Mouse (Mus musculus) intestine, embryonic 15.5 days (tissue): ENCODE data around the gene Slc36a3. TPM values are rescaled to one million over a fixed set of nuclear protein-coding genes. Genes with fewer than 3 reads are reported as not detected.
"Not testable (repeated sequence)": the region's sequence is repeated elsewhere in the genome, so short reads cannot be mapped to it uniquely, and the experiment has no call there.

Source experiments
- ATAC-seq: fragments of 200-750 bp; cut with Nextera tagmentation; 2 replicates; pipeline ENCODE4 v1.8.0; 2017; ENCODE audit warnings: moderate TSS enrichment, moderate library complexity
- H3K27ac ChIP-seq: fragments of 300-500 bp; sonication (generic); 2 replicates; pipeline ENCODE4 v1.5.1; 2015; ENCODE audit warnings: mild to moderate bottlenecking, inconsistent platforms
- H3K27me3 ChIP-seq: fragments of 300-500 bp; sonication (generic); replicated peaks from 2 replicates; pipeline ENCODE4 v1.6.1; 2015; ENCODE audit warnings: inconsistent platforms
- H3K36me3 ChIP-seq: fragments of 300-500 bp; sonication (generic); 2 replicates; pipeline ENCODE4 v1.6.1; 2015; ENCODE audit warnings: inconsistent platforms
- H3K4me1 ChIP-seq: fragments of 300-500 bp; sonication (generic); replicated peaks from 2 replicates; pipeline ENCODE4 v1.6.1; 2015; ENCODE audit warnings: inconsistent platforms
- H3K4me2 ChIP-seq: fragments of 300-500 bp; sonication (generic); replicated peaks from 2 replicates; pipeline ENCODE4 v1.6.1; 2015; ENCODE audit warnings: mild to moderate bottlenecking, inconsistent platforms
- H3K4me3 ChIP-seq: fragments of 300-500 bp; sonication (generic); replicated peaks from 2 replicates; pipeline ENCODE4 v1.5.1; 2015; ENCODE audit warnings: inconsistent platforms
- H3K9ac ChIP-seq: fragments of 300-500 bp; sonication (generic); 2 replicates; pipeline ENCODE4 v1.6.1; 2015; ENCODE audit warnings: inconsistent platforms
- H3K9me3 ChIP-seq: fragments of 300-500 bp; sonication (generic); 2 replicates; pipeline ENCODE4 v1.6.1; 2016; ENCODE audit warnings: inconsistent platforms
- WGBS: fragments of 180-500 bp; shearing (Covaris S2); methylation state at CpG from one replicate; pipeline ENCODE4 v1.1.7; 2015; 5-methylcytosine and 5-hydroxymethylcytosine counted together
- polyA plus RNA-seq: library from polyadenylated mRNA; unstranded; fragments of >200 nt; fragmentation: Nextera tagmentation; extraction: Ambion mirVana; gene quantifications from 2 replicates; pipeline ENCODE4 v1.2.1, GENCODE M21; 2015

Gene Slc36a3
- polyA plus RNA-seq, 1 experiment from 2014 or later: not detected

DNA sequence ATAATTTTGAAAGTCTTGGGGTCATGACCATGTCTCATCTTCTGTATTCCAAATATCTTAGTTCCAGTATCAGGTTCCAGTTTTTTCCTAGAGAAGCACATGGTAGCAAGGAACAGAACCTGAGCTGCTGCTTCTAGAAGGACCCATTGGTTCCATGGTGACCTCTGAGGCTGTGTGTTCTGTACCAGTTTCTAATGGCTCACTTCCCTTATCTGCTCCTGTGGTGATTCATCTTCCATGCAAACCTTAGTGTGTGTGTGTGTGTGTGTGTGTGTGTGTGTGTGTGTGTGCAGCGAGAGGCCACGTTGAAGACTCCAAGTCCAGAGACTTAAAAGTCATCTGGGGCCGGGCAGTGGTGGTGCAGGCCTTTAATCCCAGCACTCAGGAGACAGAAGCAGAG lies 35.5 kb downstream of the Slc36a3 start:
- Histone ChIP-seq H3K9ac (no peak overlapping the region), H3K4me1 (no peaks in the 10 kb centered on the region), H3K36me3 (no peaks in the 10 kb centered on the region), H3K4me2 (no peak overlapping the region), H3K4me3 (no peak overlapping the region), H3K27ac (no peak overlapping the region), H3K9me3 (no peaks in the 10 kb centered on the region), H3K27me3 (no peaks in the 10 kb centered on the region)
- no peak for ATAC-seq
- WGBS: 89% methylated on average over 3 of the region's 3 CpGs

DNA sequence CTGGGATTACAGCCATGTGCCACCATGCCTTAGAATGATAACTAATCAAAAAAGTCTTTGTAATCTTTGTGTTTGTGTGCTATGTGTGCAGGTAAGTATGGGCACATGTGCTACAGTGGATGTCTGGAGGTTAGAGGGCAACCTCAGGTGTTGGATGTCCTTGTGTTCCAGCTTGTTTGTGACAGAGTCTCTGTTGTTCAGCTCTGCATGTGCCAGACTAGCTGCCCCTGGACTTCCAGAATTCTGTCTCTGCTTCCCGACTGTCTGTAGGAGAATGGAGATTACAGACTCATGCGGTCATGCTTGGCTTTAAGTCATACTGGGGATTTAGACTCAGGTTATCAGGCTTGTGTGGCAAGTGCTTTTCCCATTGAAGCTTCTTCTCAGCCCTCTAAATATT lies 37.2 kb downstream of the Slc36a3 start:
- Histone ChIP-seq H3K27me3 (no peaks in the 10 kb centered on the region), H3K27ac (no peak overlapping the region), H3K36me3 (no peaks in the 10 kb centered on the region), H3K9me3 (no peaks in the 10 kb centered on the region), H3K9ac (no peak overlapping the region), H3K4me2 (no peak overlapping the region), H3K4me1 (0 out of 2 replicates have a peak, but pooled peaks cover 6% of the 10 kb centered on the region), H3K4me3 (no peak overlapping the region)
- peak; percentile 16; the same call in 1 of the 2 replicates for ATAC-seq
- 76% methylated on average over 2 of the region's 2 CpGs for WGBS

DNA sequence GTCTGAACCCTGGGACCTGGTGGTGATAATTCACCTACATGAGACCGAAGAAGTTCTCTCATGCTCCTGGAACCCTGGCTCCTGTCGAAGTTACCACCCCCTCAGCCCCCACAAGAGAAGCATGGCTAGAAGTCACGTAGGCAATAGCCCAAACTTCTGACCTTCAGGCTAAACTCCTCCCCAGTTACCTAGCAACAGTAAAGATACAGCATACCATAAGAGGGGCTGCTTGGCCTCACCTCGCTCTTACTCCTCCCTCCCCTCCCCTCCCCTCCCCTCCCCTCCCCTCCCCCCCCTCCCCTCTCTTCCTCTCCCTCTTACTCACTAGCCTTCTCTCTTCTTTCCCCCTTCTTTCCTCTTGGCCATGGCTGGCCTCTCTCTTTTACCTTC lies 37.7 kb downstream of the Slc36a3 start:
- not testable (repeated sequence) for H3K27ac ChIP-seq, H3K27me3 ChIP-seq, H3K9ac ChIP-seq, H3K36me3 ChIP-seq, H3K4me3 ChIP-seq, H3K4me2 ChIP-seq, H3K4me1 ChIP-seq, H3K9me3 ChIP-seq
- ATAC-seq: peak; percentile 43; the same call in 1 of the 2 replicates
- 27% methylated on average over 4 of the region's 4 CpGs for WGBS

DNA sequence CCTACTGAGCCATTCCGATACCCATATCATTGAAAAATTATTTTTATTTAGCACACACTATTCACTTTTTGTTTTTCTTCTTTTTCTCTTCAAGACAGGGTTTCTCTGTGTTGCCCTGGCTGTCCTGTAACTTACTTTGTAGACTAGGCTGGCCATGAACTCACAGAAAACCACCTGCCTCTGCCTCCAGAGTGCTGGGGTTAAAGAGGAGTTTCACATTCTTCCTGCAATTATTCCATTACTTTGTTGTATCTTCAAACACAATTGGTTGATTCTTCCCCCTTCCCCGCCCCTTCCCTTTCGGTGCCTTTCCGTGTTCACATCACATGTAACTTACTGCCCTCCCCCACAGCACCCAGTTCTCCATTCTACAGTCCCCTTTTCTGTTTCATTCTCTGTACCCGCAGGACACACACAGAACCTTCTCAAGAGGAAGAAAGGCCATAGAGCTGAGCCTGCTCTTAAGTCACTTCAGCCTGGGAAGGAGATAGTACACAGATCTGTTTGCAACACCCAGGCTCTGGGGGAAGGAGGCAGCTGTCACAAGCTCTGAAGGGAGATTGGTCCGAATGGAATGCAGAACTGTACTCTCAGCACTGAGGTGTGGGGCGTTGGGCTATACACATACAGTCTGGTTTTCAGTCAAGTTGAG lies 38.2 kb downstream of the Slc36a3 start:
- 42% methylated on average over 7 of the region's 7 CpGs for WGBS

DNA sequence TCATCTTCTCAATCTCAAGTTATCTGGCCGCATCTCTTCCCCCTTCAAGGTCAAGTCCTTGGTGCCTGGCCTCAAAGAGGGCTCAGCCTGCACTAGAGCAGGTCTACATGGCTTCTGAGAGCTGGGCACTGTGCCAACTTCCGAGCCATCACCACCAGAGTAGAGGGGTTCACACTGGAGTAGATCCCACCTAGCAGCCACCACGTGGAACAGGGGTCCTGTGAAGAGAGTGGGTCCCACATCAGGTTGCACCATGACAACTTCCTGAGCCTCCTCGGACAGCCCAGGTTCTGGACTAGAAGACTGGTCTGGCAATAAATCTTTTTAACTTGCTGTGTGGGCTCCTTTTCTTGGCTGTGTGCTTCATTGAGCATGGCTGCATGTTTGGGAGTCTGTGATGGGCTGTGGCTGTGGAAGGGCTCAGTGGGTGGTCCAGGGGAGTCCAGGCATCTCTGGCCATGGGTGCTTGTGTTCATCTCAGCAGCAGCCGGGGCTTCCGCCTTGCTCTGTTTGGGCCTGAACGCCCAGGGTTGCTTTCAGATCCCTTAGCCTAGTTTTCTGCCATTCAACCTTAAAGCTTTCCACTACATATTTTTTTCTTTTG lies 40.8 kb downstream of the Slc36a3 start:
- H3K9ac ChIP-seq: no peak overlapping the region
- H3K9me3 ChIP-seq: no peaks in the 10 kb centered on the region
- no peaks in the 10 kb centered on the region for H3K27me3 ChIP-seq
- H3K27ac ChIP-seq: no peak overlapping the region
- no peak for ATAC-seq
- no peak overlapping the region for H3K4me3 ChIP-seq
- WGBS: 45% methylated on average over 7 of the region's 7 CpGs
- 0 out of 2 replicates have a peak, but pooled peaks cover 6% of the 10 kb centered on the region for H3K4me1 ChIP-seq
- no peaks in the 10 kb centered on the region for H3K36me3 ChIP-seq
- no peak overlapping the region for H3K4me2 ChIP-seq

More for the DNA sequence above, 38.2 kb downstream of the Slc36a3 start:
- no peak overlapping the region for H3K4me3 ChIP-seq
- no peaks in the 10 kb centered on the region for H3K36me3 ChIP-seq
- H3K9me3 ChIP-seq: no peaks in the 10 kb centered on the region
- no peak overlapping the region for H3K9ac ChIP-seq
- peak; percentile 56; the same call in 1 of the 2 replicates for ATAC-seq
- no peak overlapping the region for H3K4me2 ChIP-seq
- H3K27ac ChIP-seq: no peak overlapping the region
- 0 out of 2 replicates have a peak, but pooled peaks cover 6% of the 10 kb centered on the region for H3K4me1 ChIP-seq
- H3K27me3 ChIP-seq: no peaks in the 10 kb centered on the region

DNA sequence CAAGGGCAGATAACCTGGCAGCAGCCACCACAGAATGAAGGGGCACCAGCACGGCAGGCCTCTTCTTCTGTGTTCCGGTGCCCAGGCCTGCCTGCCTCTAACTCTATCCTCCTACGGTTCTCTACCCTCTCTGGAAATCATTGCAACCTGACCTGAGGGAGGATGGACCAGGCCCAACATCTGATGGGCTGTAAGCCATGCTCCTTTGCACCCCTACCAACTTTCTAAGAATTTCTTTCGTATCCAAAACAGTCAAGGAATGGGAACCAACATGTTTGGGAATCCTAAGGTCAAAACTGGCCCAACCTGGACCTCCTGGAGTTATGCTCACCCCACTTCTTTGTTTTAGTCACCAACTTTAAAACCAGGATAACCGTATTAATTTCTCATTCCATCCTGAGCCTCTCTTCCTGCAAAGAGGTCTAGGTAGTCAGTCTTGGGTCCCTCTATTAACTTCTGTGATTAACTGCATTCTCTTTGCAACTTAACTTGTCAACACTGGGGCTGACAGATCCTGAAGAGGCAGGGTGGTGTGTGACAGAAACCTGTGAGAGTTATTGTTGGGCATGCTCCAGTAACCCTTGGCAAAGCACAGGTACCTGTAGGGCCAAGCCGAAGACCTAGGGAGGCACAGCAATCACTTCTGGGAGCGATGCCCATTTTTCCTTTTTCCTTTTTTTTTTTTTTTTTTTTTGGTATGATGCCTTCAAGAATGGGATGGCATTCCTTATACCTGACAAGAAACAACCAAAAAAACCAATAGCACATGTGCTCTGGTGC lies 41.8 kb downstream of the Slc36a3 start:
- H3K4me2 ChIP-seq: no peak overlapping the region
- H3K27ac ChIP-seq: no peak overlapping the region
- H3K4me3 ChIP-seq: no peak overlapping the region
- H3K27me3 ChIP-seq: no peaks in the 10 kb centered on the region
- ATAC-seq: no peak
- H3K9ac ChIP-seq: no peak overlapping the region
- 0 out of 2 replicates have a peak, but pooled peaks cover 6% of the 10 kb centered on the region for H3K4me1 ChIP-seq
- H3K36me3 ChIP-seq: no peaks in the 10 kb centered on the region
- WGBS: 93% methylated on average over 7 of the region's 7 CpGs
- no peaks in the 10 kb centered on the region for H3K9me3 ChIP-seq

DNA sequence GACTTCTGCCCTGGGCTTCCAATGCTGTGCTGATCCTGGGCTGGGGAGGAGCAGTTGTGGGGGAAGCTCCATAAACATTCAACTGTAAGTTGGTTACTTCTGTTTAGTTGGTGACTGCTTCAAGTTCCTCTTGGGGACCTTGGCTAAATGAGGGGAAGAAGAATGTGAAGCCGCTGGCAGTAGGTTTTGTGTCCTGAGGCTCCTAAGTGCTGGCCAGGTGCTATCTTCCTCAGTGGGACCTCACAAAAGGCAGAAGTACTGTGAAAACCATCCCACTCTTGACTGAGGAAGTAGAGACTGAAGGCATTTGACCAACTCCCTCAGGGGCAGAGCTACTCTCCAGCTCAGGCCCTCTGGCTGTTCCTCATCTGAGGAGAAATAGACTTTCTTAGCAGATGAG lies 44.9 kb downstream of the Slc36a3 start:
- Histone ChIP-seq H3K36me3 (no peaks in the 10 kb centered on the region), H3K9ac (no peak overlapping the region), H3K27ac (no peak overlapping the region), H3K4me3 (no peak overlapping the region), H3K4me2 (no peak overlapping the region), H3K9me3 (no peaks in the 10 kb centered on the region), H3K27me3 (no peaks in the 10 kb centered on the region), H3K4me1 (0 out of 2 replicates have a peak, but pooled peaks cover 6% of the 10 kb centered on the region)
- no peak for ATAC-seq
- 89% methylated on average over 1 of the region's 1 CpGs for WGBS

DNA sequence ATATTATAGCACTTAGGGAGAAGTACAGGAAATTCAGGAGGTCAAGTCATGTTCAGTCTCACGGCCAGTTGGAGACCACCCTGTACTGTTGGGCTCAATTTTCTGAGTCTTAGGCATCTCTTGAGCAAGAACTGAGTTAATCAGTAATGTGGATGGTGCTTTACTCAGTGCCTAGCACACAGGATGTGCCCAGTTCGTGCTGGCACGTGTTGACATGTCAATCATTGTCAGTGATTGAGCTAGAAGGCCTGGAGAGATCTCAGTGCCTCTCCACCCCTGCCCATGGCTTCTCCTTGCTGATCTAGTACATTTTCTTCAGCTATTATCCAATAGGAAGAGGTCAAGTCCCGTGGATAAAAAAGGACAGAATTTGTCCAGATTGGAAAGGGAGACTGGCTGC lies 46.1 kb downstream of the Slc36a3 start:
- no peak overlapping the region for H3K4me2 ChIP-seq
- no peak overlapping the region for H3K27ac ChIP-seq
- ATAC-seq: no peak
- H3K27me3 ChIP-seq: no peaks in the 10 kb centered on the region
- no peak overlapping the region for H3K9ac ChIP-seq
- no peaks in the 10 kb centered on the region for H3K36me3 ChIP-seq
- no peaks in the 10 kb centered on the region for H3K4me1 ChIP-seq
- no peak overlapping the region for H3K4me3 ChIP-seq
- no peaks in the 10 kb centered on the region for H3K9me3 ChIP-seq
- WGBS: 65% methylated on average over 4 of the region's 4 CpGs

DNA sequence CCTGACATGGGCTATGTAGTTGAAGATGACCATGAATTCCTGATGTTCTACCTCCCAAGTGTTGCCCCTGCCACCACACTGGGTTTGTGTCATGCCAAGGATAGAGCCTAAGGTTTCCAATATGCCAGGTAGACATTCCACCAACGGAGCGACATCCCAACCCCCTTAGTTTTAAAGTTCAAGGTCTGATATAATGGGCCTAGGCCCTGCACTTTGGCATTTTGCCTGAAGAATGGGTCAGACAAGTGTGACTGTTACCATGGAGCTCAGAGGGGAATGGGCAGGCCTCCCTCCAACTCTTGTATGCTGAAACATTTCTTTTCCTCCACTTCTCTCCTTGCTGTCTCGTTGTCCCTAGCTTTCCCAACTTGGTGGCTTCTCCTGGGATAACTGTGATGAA lies 48.3 kb downstream of the Slc36a3 start:
- Histone ChIP-seq H3K27ac (no peak overlapping the region), H3K4me3 (no peak overlapping the region), H3K9ac (no peak overlapping the region), H3K36me3 (no peaks in the 10 kb centered on the region), H3K27me3 (no peaks in the 10 kb centered on the region), H3K9me3 (no peaks in the 10 kb centered on the region), H3K4me1 (no peaks in the 10 kb centered on the region; the same call in 1 of the 2 replicates), H3K4me2 (no peak overlapping the region)
- ATAC-seq: no peak
- WGBS: 88% methylated on average over 3 of the region's 3 CpGs

DNA sequence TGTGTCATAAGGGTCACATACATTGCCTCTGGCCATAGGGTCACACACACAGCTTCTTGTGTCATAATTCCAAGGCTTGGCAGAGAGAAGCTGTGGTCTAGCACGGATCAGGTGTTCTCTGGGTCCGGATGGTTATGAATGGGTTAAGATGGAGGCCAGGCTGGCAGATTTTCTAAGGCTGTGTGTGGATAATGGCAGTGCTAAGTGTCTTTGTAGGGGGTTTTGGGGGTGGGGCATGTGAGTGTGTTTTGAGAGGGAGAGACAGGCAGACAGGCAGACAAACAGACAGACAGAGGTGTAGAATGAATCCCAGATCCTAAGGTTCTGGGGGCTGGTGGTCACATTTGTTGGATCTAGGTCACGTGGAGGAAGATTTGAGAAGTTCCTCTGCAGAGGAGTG lies 49.5 kb downstream of the Slc36a3 start:
- Histone ChIP-seq H3K9ac (no peak overlapping the region), H3K27ac (no peak overlapping the region), H3K4me2 (no peak overlapping the region), H3K36me3 (no peaks in the 10 kb centered on the region), H3K4me3 (no peak overlapping the region), H3K4me1 (peaks cover 2% of the 10 kb centered on the region; the same call in 1 of the 2 replicates), H3K27me3 (no peaks in the 10 kb centered on the region), H3K9me3 (no peaks in the 10 kb centered on the region)
- 90% methylated on average over 3 of the region's 3 CpGs for WGBS
- ATAC-seq: no peak

DNA sequence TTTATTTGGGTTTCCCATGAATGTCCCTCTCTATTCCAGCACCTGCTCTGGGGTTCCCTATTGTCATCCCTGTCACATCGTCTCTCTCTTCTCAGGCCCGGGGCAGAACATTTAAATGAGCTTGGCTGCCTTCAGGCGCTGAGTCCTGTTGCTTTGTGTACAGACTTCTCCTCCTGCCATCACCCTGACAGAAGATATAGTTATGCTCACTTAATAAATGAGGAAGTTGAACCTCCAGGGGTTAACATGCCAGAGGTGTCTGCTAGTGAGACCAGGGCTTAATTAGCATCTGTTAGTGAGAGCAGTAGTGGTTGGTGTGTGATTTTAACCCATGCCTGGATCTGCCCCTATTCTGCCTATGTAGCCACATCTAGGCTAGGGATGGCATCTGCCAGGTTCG lies 51.6 kb downstream of the Slc36a3 start:
- Histone ChIP-seq H3K4me1 (peaks cover 5% of the 10 kb centered on the region; the same call in 1 of the 2 replicates), H3K27me3 (no peaks in the 10 kb centered on the region), H3K4me2 (no peak overlapping the region), H3K9me3 (no peaks in the 10 kb centered on the region), H3K27ac (no peak overlapping the region), H3K36me3 (no peaks in the 10 kb centered on the region), H3K4me3 (no peak overlapping the region), H3K9ac (no peak overlapping the region)
- WGBS: 73% methylated on average over 4 of the region's 4 CpGs
- ATAC-seq: no peak

DNA sequence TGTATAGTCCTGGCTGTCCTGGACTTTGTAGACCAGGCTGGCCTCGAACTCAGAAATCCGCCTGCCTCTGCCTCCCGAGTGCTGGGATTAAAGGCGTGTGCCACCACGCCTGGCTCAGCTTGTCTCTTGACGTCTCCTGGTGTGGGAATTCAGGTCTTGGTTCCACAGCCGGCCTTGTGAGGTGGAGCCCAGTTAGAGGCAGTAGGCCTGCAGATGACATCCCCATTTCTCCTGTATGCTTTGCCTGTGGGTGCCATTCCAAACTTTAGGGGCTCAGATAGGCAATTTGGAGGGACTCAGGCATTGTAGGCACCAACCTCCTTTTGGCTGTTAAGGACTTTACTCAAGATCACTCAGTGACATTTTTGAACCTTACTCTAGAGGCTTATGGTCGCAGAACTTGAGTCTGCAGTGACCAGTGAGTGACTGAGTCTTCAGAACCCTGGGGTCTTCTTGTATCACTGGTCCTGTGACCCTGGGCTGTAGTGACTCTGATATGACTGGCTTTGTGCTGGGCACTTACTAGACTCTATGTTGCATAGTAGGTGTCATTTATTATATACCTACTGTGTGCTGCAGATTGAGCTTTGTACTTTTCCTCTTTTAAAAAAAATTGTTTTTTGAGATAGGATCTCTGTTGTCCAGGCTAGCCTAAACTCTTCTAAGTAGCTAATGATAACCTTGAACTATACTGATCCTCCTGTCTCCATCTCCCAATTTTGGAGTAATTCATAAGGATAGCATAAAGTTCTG lies 52.3 kb downstream of the Slc36a3 start:
- ATAC-seq: no peak
- 90% methylated on average over 8 of the region's 8 CpGs for WGBS

More for the DNA sequence above, 52.3 kb downstream of the Slc36a3 start:
- no peak overlapping the region for H3K9ac ChIP-seq
- no peak overlapping the region for H3K4me2 ChIP-seq
- no peak overlapping the region for H3K4me3 ChIP-seq
- H3K9me3 ChIP-seq: no peaks in the 10 kb centered on the region
- no peaks in the 10 kb centered on the region for H3K36me3 ChIP-seq
- H3K27ac ChIP-seq: no peak overlapping the region
- no peaks in the 10 kb centered on the region for H3K27me3 ChIP-seq
- H3K4me1 ChIP-seq: peaks cover 5% of the 10 kb centered on the region; the same call in 1 of the 2 replicates
